Mouse (Mus musculus) left cerebral cortex, postnatal 10 days (tissue): ENCODE measurements at regions not wholly inside any gene's neighbourhood (a gene's known extent, or its start where the extent isn't known, plus 50 kb on each side); places are given as distances from the start of the nearest gene placed in this dataset.

Source experiments
- DNase-seq, 2 experiments: peaks; one replicate each; pipeline ENCODE4 v3.0.0; 2021 to 2022; ENCODE audit warnings: low spot score in 2 of 2, mixed read lengths in 1 of 2; ENCODE audit errors: extremely low spot score in 1 of 2
- intact Hi-C: fragments of 180-260 bp; cut with DNase I; formaldehyde crosslinking; loops from one replicate; pipeline ENCODE4 v1.15.1; 2025

GRCm38 (mm10) chr12:11518379-11518778, 62.5 kb downstream of the Rad51ap2 start:
- no peak for DNase-seq
- intact Hi-C loops: no loop called here

GRCm38 (mm10) chr12:11562891-11563290, 107.0 kb downstream of the Rad51ap2 start:
- intact Hi-C loops: no loop called here
- DNase-seq: no peak

- DNase-seq: no peak
- intact Hi-C loops: no loop called here
Measured at GRCm38 (mm10) chr12:11570160-11570559, 114.3 kb downstream of the Rad51ap2 start.

- intact Hi-C loops: no loop called here
- DNase-seq: no peak
Measured at GRCm38 (mm10) chr12:11603946-11604345, 148.1 kb downstream of the Rad51ap2 start.

GRCm38 (mm10) chr12:11608733-11609132, 152.9 kb downstream of the Rad51ap2 start:
- DNase-seq: no peak
- intact Hi-C loops: no loop called here

GRCm38 (mm10) chr12:11611656-11612055, 155.8 kb downstream of the Rad51ap2 start:
- DNase-seq: no peak
- intact Hi-C loops: no loop called here

- DNase-seq: no peak
- intact Hi-C loops: no loop called here
Measured at GRCm38 (mm10) chr12:11615237-11615636, 159.4 kb downstream of the Rad51ap2 start.

GRCm38 (mm10) chr12:11623561-11623960, 167.7 kb downstream of the Rad51ap2 start:
- intact Hi-C loops: no loop called here
- no peak for DNase-seq

GRCm38 (mm10) chr12:11630178-11630577, 174.3 kb downstream of the Rad51ap2 start:
- no peak for DNase-seq
- intact Hi-C loops: no loop called here

- DNase-seq: no peak
- intact Hi-C loops: no loop called here
Measured at GRCm38 (mm10) chr12:11631790-11632189, 175.9 kb downstream of the Rad51ap2 start.

- intact Hi-C loops: no loop called here
- DNase-seq: peak in 1 of 2 experiments; percentile 7
Measured at GRCm38 (mm10) chr12:11673281-11673680, 217.4 kb downstream of the Rad51ap2 start.

GRCm38 (mm10) chr12:11694797-11695196, 238.9 kb downstream of the Rad51ap2 start:
- intact Hi-C loops: no loop called here
- DNase-seq: no peak

- intact Hi-C loops: no loop called here
- DNase-seq: no peak
Measured at GRCm38 (mm10) chr12:11708879-11709602, 253.2 kb downstream of the Rad51ap2 start.

- DNase-seq: no peak
- intact Hi-C loops: no loop called here
Measured at GRCm38 (mm10) chr12:11717633-11718032, 261.8 kb downstream of the Rad51ap2 start.

GRCm38 (mm10) chr12:11751471-11751870, 295.6 kb downstream of the Rad51ap2 start:
- intact Hi-C loops: no loop called here
- no peak for DNase-seq

- DNase-seq: no peak
- intact Hi-C loops: no loop called here
Measured at GRCm38 (mm10) chr12:11754184-11754907, 298.5 kb downstream of the Rad51ap2 start.

GRCm38 (mm10) chr12:11802326-11802725, 346.4 kb downstream of the Rad51ap2 start:
- DNase-seq: peak in 1 of 2 experiments; percentile 9
- intact Hi-C loops: no loop called here

- DNase-seq: no peak
Measured at GRCm38 (mm10) chr12:11803162-11803561, 347.3 kb downstream of the Rad51ap2 start.

GRCm38 (mm10) chr12:11829701-11830100, 373.8 kb downstream of the Rad51ap2 start:
- intact Hi-C loops: no loop called here
- DNase-seq: no peak

More at GRCm38 (mm10) chr12:11803162-11803561, 347.3 kb downstream of the Rad51ap2 start:
- intact Hi-C loops: no loop called here

GRCm38 (mm10) chr12:11831292-11831691, 375.4 kb downstream of the Rad51ap2 start:
- intact Hi-C loops: no loop called here
- no peak for DNase-seq
